Mouse (Mus musculus): ENCODE measurements around the gene Kif18b.

The Kif18b gene

GRCm38 (mm10) chr11:102924557-102925350 lies at the start of gene Kif18b:
Kif18b (minus strand) TSS chr11:102925124.
- DNase-seq (ENCODE audit: low spot score), result peak; percentile 90

GRCm38 (mm10) chr11:102972326-102972725 lies 47.4 kb upstream of the Kif18b start:
- DNase-seq (ENCODE audit: low spot score), result no peak

- no peak for DNase-seq (ENCODE audit: low spot score)
Observed at GRCm38 (mm10) chr11:102971604-102972003, 46.7 kb upstream of the Kif18b start.

GRCm38 (mm10) chr11:102964547-102965091 lies 39.7 kb upstream of the Kif18b start:
- DNase-seq (ENCODE audit: low spot score), result no peak

GRCm38 (mm10) chr11:102963855-102964546 lies 39.1 kb upstream of the Kif18b start:
- no peak for DNase-seq (ENCODE audit: low spot score)

- DNase-seq (ENCODE audit: low spot score), result no peak
Observed at GRCm38 (mm10) chr11:102963246-102963854, 38.4 kb upstream of the Kif18b start.

GRCm38 (mm10) chr11:102962861-102963245 lies 37.9 kb upstream of the Kif18b start:
- DNase-seq (ENCODE audit: low spot score), result no peak

- no peak for DNase-seq (ENCODE audit: low spot score)
Observed at GRCm38 (mm10) chr11:102961082-102961481, 36.2 kb upstream of the Kif18b start.

- DNase-seq (ENCODE audit: low spot score), result no peak
Observed at GRCm38 (mm10) chr11:102958870-102959269, 33.9 kb upstream of the Kif18b start.

- DNase-seq (ENCODE audit: low spot score), result no peak
Observed at GRCm38 (mm10) chr11:102958431-102958830, 33.5 kb upstream of the Kif18b start.

GRCm38 (mm10) chr11:102957692-102958091 lies 32.8 kb upstream of the Kif18b start:
- DNase-seq (ENCODE audit: low spot score), result no peak

GRCm38 (mm10) chr11:102956962-102957614 lies 32.2 kb upstream of the Kif18b start:
- DNase-seq (ENCODE audit: low spot score), result peak; percentile 16

GRCm38 (mm10) chr11:102952922-102953321 lies 28.0 kb upstream of the Kif18b start:
- DNase-seq (ENCODE audit: low spot score), result no peak

- peak; percentile 10 for DNase-seq (ENCODE audit: low spot score)
Observed at GRCm38 (mm10) chr11:102948043-102948961, 23.4 kb upstream of the Kif18b start.

GRCm38 (mm10) chr11:102946992-102947343 lies 22.0 kb upstream of the Kif18b start:
- no peak for DNase-seq (ENCODE audit: low spot score)

GRCm38 (mm10) chr11:102946265-102946991 lies 21.5 kb upstream of the Kif18b start, which contains the start of gene C1ql1:
C1ql1 (minus strand) TSS chr11:102946688.
- peak; percentile 83 for DNase-seq (ENCODE audit: low spot score)

GRCm38 (mm10) chr11:102945306-102946264 lies 20.7 kb upstream of the Kif18b start:
- no peak for DNase-seq (ENCODE audit: low spot score)

- no peak for DNase-seq (ENCODE audit: low spot score)
Observed at GRCm38 (mm10) chr11:102941236-102941635, 16.3 kb upstream of the Kif18b start.

GRCm38 (mm10) chr11:102939024-102939675 lies 14.2 kb upstream of the Kif18b start:
- no peak for DNase-seq (ENCODE audit: low spot score)

Data from ovary, adult 18-20 months (tissue).